Mouse (Mus musculus): Measurements from ENCODE around the gene Emc9. TPM values are rescaled to one million over a fixed set of nuclear protein-coding genes. Genes with fewer than 3 reads are reported as not detected.
A peak's percentile ranks its signal among the peaks of the same experiment; 100 is the strongest.

The Emc9 gene
- polyA plus RNA-seq, 1 experiment from 2014 or later = 25.9 TPM

- peaks cover 33% of the 10 kb centered on the region for H3K36me3 ChIP-seq (replicated peaks)
- H3K4me3 ChIP-seq (replicated peaks) = peak within 1 kb of the TSS; percentile 74
- H3K9ac ChIP-seq = peak within 1 kb of the TSS; percentile 87
- H3K4me2 ChIP-seq = peak within 1 kb of the TSS; percentile 91
- H3K27me3 ChIP-seq = no peaks in the 10 kb centered on the region
- no peaks in the 10 kb centered on the region for H3K9me3 ChIP-seq (replicated peaks)
- peak within 1 kb of the TSS; percentile 92 for H3K27ac ChIP-seq (replicated peaks)
- peaks cover 44% of the 10 kb centered on the region for H3K4me1 ChIP-seq (replicated peaks)
- WGBS (ENCODE audit: insufficient replicate concordance) = under 1% methylated on average over 32 of the region's 32 CpGs
- ATAC-seq (ENCODE audit: insufficient read depth) = peak; percentile 98
Measured at GRCm38 (mm10) chr14:55540067-55540786, 44.9 kb downstream of the Emc9 start, which contains the start of gene Pck2. Pck2 (plus strand) TSS chr14:55540266.

DNA sequence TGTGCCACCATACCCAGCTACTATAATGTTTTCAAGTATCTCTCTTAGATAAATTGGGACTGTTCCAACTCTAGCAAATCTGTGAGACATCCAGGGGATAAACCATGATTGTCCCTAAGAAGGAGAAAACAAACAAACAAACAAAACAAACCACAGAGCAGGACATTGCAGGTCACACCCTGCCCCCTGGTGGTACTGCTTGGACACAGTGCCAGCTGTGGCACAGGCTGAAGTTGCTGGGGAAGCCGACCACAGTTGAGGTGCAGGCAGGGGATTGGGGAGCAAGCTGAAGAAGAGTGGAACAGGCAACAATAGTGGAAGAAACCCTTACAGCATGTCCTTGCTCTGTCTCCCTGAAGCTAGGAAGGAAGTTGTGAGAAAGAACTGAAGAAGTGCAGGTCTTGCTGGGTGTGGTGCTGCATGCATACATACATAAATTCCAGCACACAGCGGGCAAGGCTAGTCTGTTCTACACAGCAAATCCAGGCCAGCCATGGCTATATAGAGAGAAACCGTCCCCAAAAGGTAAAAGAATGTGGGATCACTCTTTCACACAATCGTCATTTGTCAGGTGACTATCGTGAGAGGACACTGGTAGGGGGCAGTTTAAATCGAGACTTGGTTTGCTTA, 48.9 kb downstream of the Emc9 start:
- H3K27me3 ChIP-seq = peaks cover 4% of the 10 kb centered on the region; the same call in 1 of the 2 replicates
- no peak overlapping the region for H3K4me2 ChIP-seq
- no peak overlapping the region for H3K27ac ChIP-seq (replicated peaks)
- H3K9me3 ChIP-seq (replicated peaks) = no peaks in the 10 kb centered on the region
- H3K9ac ChIP-seq = no peak overlapping the region
- WGBS (ENCODE audit: insufficient replicate concordance) = 47% methylated on average over 6 of the region's 6 CpGs
- H3K4me3 ChIP-seq (replicated peaks) = no peak overlapping the region
- H3K4me1 ChIP-seq (replicated peaks) = peaks cover 28% of the 10 kb centered on the region
- no peak for ATAC-seq (ENCODE audit: insufficient read depth)
- no peaks in the 10 kb centered on the region for H3K36me3 ChIP-seq (replicated peaks)

Other genes starting within 250 kb of the Emc9 start
- gene Dhrs4, start 106.5 kb downstream of the Emc9 start, polyA plus RNA-seq (2015; fragmentation: Nextera tagmentation; extraction: Ambion mirVana) = 77.8 and 86.8 TPM in 2 replicates
- gene Carmil3, start 94.7 kb downstream of the Emc9 start, polyA plus RNA-seq (2015; fragmentation: Nextera tagmentation; extraction: Ambion mirVana) = 0.28 and 0.41 TPM in 2 replicates
- not detected in 2 replicates for gene Cpne6, start 74.9 kb downstream of the Emc9 start, polyA plus RNA-seq (2015; fragmentation: Nextera tagmentation; extraction: Ambion mirVana)
- not detected in 2 replicates for gene Nrl, start 60.3 kb downstream of the Emc9 start, polyA plus RNA-seq (2015; fragmentation: Nextera tagmentation; extraction: Ambion mirVana)
- 36.0 and 39.9 TPM in 2 replicates for gene Pck2, start 45.0 kb downstream of the Emc9 start, polyA plus RNA-seq (2015; fragmentation: Nextera tagmentation; extraction: Ambion mirVana)
- 57.9 and 64.1 TPM in 2 replicates for gene Dcaf11, start 25.3 kb downstream of the Emc9 start, polyA plus RNA-seq (2015; fragmentation: Nextera tagmentation; extraction: Ambion mirVana)
- 1.6 and 2.1 TPM in 2 replicates for gene A730061H03Rik, start 24.9 kb downstream of the Emc9 start, polyA plus RNA-seq (2015; fragmentation: Nextera tagmentation; extraction: Ambion mirVana)
- 1.1 and 1.9 TPM in 2 replicates for gene Fitm1, start 9.7 kb downstream of the Emc9 start, polyA plus RNA-seq (2015; fragmentation: Nextera tagmentation; extraction: Ambion mirVana)
- 108 and 116 TPM in 2 replicates for gene Psme1, start 7.2 kb downstream of the Emc9 start, polyA plus RNA-seq (2015; fragmentation: Nextera tagmentation; extraction: Ambion mirVana)
- gene Psme2, start 5.8 kb upstream of the Emc9 start, polyA plus RNA-seq (2015; fragmentation: Nextera tagmentation; extraction: Ambion mirVana) = 173 and 191 TPM in 2 replicates
- 9.1 and 12.0 TPM in 2 replicates for gene Rnf31, start 6.4 kb upstream of the Emc9 start, polyA plus RNA-seq (2015; fragmentation: Nextera tagmentation; extraction: Ambion mirVana)
- gene Irf9, start 18.3 kb upstream of the Emc9 start, polyA plus RNA-seq (2015; fragmentation: Nextera tagmentation; extraction: Ambion mirVana) = 20.7 and 20.9 TPM in 2 replicates
- gene Rec8, start 32.7 kb upstream of the Emc9 start, polyA plus RNA-seq (2015; fragmentation: Nextera tagmentation; extraction: Ambion mirVana) = 1.7 and 1.9 TPM in 2 replicates
- gene Ipo4, start 50.7 kb upstream of the Emc9 start, polyA plus RNA-seq (2015; fragmentation: Nextera tagmentation; extraction: Ambion mirVana) = 26.6 and 36.7 TPM in 2 replicates
- gene Gm49378, start 52.6 kb upstream of the Emc9 start, polyA plus RNA-seq (2015; fragmentation: Nextera tagmentation; extraction: Ambion mirVana) = 0.54 and 0.67 TPM in 2 replicates
- 48.4 and 51.7 TPM in 2 replicates for gene Tm9sf1, start 58.5 kb upstream of the Emc9 start, polyA plus RNA-seq (2015; fragmentation: Nextera tagmentation; extraction: Ambion mirVana)
- 0.09 TPM in 1 of 2 replicates, not detected in the other for gene Tssk4, start 64.9 kb upstream of the Emc9 start, polyA plus RNA-seq (2015; fragmentation: Nextera tagmentation; extraction: Ambion mirVana)
- 18.4 and 18.5 TPM in 2 replicates for gene Mdp1, start 75.2 kb upstream of the Emc9 start, polyA plus RNA-seq (2015; fragmentation: Nextera tagmentation; extraction: Ambion mirVana)
- 21.2 and 25.6 TPM in 2 replicates for gene Gmpr2, start 86.6 kb upstream of the Emc9 start, polyA plus RNA-seq (2015; fragmentation: Nextera tagmentation; extraction: Ambion mirVana)
- 218 and 233 TPM in 2 replicates for gene Nedd8, start 86.8 kb upstream of the Emc9 start, polyA plus RNA-seq (2015; fragmentation: Nextera tagmentation; extraction: Ambion mirVana)
- 21.0 and 22.4 TPM in 2 replicates for gene Tinf2, start 96.5 kb upstream of the Emc9 start, polyA plus RNA-seq (2015; fragmentation: Nextera tagmentation; extraction: Ambion mirVana)
- gene Tgm1, start 128.6 kb upstream of the Emc9 start, polyA plus RNA-seq (2015; fragmentation: Nextera tagmentation; extraction: Ambion mirVana) = 2.9 and 3.9 TPM in 2 replicates
- 10.5 and 11.0 TPM in 2 replicates for gene Rabggta, start 137.0 kb upstream of the Emc9 start, polyA plus RNA-seq (2015; fragmentation: Nextera tagmentation; extraction: Ambion mirVana)
- gene Dhrs1, start 160.4 kb upstream of the Emc9 start, polyA plus RNA-seq (2015; fragmentation: Nextera tagmentation; extraction: Ambion mirVana) = 39.4 and 43.5 TPM in 2 replicates
- 23.4 and 24.4 TPM in 2 replicates for gene Nop9, start 160.4 kb upstream of the Emc9 start, polyA plus RNA-seq (2015; fragmentation: Nextera tagmentation; extraction: Ambion mirVana)
- 57.5 and 77.8 TPM in 2 replicates for gene Cideb, start 173.2 kb upstream of the Emc9 start, polyA plus RNA-seq (2015; fragmentation: Nextera tagmentation; extraction: Ambion mirVana)
- gene Ltb4r2, start 176.1 kb upstream of the Emc9 start, polyA plus RNA-seq (2015; fragmentation: Nextera tagmentation; extraction: Ambion mirVana) = 0.74 and 0.93 TPM in 2 replicates
- gene Ltb4r1, start 180.7 kb upstream of the Emc9 start, polyA plus RNA-seq (2015; fragmentation: Nextera tagmentation; extraction: Ambion mirVana) = 14.0 and 14.5 TPM in 2 replicates
- gene Adcy4, start 198.8 kb upstream of the Emc9 start, polyA plus RNA-seq (2015; fragmentation: Nextera tagmentation; extraction: Ambion mirVana) = 1.4 and 1.9 TPM in 2 replicates
- 16.9 and 19.7 TPM in 2 replicates for gene Ripk3, start 203.6 kb upstream of the Emc9 start, polyA plus RNA-seq (2015; fragmentation: Nextera tagmentation; extraction: Ambion mirVana)
- 0.67 and 0.86 TPM in 2 replicates for gene Nfatc4, start 237.8 kb upstream of the Emc9 start, polyA plus RNA-seq (2015; fragmentation: Nextera tagmentation; extraction: Ambion mirVana)

Data from liver, embryonic 15.5 days (tissue).